Mouse (Mus musculus): ENCODE results near the gene Ak5. TPM values are rescaled to one million over a fixed set of nuclear protein-coding genes. Genes with fewer than 3 reads are reported as not detected.
"Not testable (repeated sequence)": the region's sequence is repeated elsewhere in the genome, so short reads cannot be mapped to it uniquely, and the experiment has no call there.

Gene Ak5
- total RNA-seq (2021), result under 1 TPM; 0.12 to 0.45 TPM

GRCm38 (mm10) chr3:152668239-152668638, at the start of gene Ak5:
TSS of gene Ak5 (minus strand) at chr3:152668360.
- DNase-seq, result no peak

- peak; percentile 95 for DNase-seq
These were observed 46.1 kb upstream of the Ak5 start, which contains the start of gene Pigk for GRCm38 (mm10) chr3:152713991-152714902. TSS of gene Pigk (plus strand) at chr3:152714100.

- DNase-seq, result no peak
These were observed 44.8 kb upstream of the Ak5 start for GRCm38 (mm10) chr3:152712957-152713356.

- DNase-seq, result no peak
These were observed 41.8 kb upstream of the Ak5 start for GRCm38 (mm10) chr3:152709936-152710335.

- DNase-seq, result no peak
These were observed 39.2 kb upstream of the Ak5 start for GRCm38 (mm10) chr3:152707321-152707823.

GRCm38 (mm10) chr3:152706901-152707300, 38.7 kb upstream of the Ak5 start:
- no peak for DNase-seq

GRCm38 (mm10) chr3:152705826-152706225, 37.7 kb upstream of the Ak5 start:
- DNase-seq, result no peak

GRCm38 (mm10) chr3:152702274-152702843, 34.2 kb upstream of the Ak5 start:
- DNase-seq, result no peak

- not testable (repeated sequence) for DNase-seq
These were observed 33.4 kb upstream of the Ak5 start for GRCm38 (mm10) chr3:152701536-152701935.

GRCm38 (mm10) chr3:152699261-152699660, 31.1 kb upstream of the Ak5 start:
- DNase-seq, result no peak

GRCm38 (mm10) chr3:152698017-152698416, 29.9 kb upstream of the Ak5 start:
- no peak for DNase-seq

GRCm38 (mm10) chr3:152694950-152695349, 26.8 kb upstream of the Ak5 start:
- no peak for DNase-seq

- DNase-seq, result peak; percentile 10
These were observed 20.9 kb upstream of the Ak5 start for GRCm38 (mm10) chr3:152689105-152689504.

GRCm38 (mm10) chr3:152688532-152688931, 20.4 kb upstream of the Ak5 start:
- DNase-seq, result no peak

- DNase-seq, result no peak
These were observed 6.5 kb upstream of the Ak5 start for GRCm38 (mm10) chr3:152674663-152675062.

GRCm38 (mm10) chr3:152669783-152670182, 1.6 kb upstream of the Ak5 start:
- DNase-seq, result no peak

GRCm38 (mm10) chr3:152668793-152669192, 633 bp upstream of the Ak5 start:
- no peak for DNase-seq

- peak; percentile 20 for DNase-seq
These were observed 576 bp downstream of the Ak5 start for GRCm38 (mm10) chr3:152667356-152668211.

- DNase-seq, result peak; percentile 5
These were observed 1.2 kb downstream of the Ak5 start for GRCm38 (mm10) chr3:152666991-152667355.

GRCm38 (mm10) chr3:152658592-152658991, 9.6 kb downstream of the Ak5 start:
- no peak for DNase-seq

GRCm38 (mm10) chr3:152651991-152652390, 16.2 kb downstream of the Ak5 start:
- DNase-seq, result no peak

GRCm38 (mm10) chr3:152644610-152645009, 23.6 kb downstream of the Ak5 start:
- DNase-seq, result no peak
